Mouse (Mus musculus): ENCODE data around the gene Clec10a.
"Not testable (repeated sequence)": the region's sequence is repeated elsewhere in the genome, so short reads cannot be mapped to it uniquely, and the experiment has no call there.

The Clec10a gene

GRCm38 (mm10) chr11:70155897-70156296 is at the start of gene Clec10a:
Gene Clec10a, plus strand, starts transcription at chr11:70156197.
- not testable (repeated sequence) for DNase-seq

GRCm38 (mm10) chr11:70107085-70107484 is 48.9 kb upstream of the Clec10a start:
- DNase-seq: no peak

- DNase-seq: peak; percentile 20
These were observed 45.9 kb upstream of the Clec10a start for GRCm38 (mm10) chr11:70110146-70110545.

DNA sequence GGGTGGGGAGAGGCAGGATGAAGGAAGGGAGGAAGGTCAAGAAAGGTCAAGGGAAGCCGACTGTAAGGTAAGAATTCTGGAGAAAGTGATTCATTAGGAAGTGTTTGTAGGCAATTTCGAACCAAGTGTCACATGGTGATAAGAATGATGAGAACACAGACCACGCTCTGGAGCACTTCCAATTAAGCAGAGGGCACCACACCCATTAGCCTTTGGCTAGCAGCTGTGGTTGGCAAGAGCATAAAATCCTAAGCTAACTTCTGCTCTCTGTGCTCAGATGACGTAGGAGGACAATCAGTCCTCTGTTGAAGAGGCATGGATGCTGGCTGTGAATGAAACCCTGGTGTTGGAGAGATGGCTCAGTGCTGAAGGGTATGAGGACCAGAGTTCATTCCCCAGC is 41.4 kb upstream of the Clec10a start:
- DNase-seq: no peak

- DNase-seq: no peak
These were observed 40.1 kb upstream of the Clec10a start for GRCm38 (mm10) chr11:70115901-70116300.

DNA sequence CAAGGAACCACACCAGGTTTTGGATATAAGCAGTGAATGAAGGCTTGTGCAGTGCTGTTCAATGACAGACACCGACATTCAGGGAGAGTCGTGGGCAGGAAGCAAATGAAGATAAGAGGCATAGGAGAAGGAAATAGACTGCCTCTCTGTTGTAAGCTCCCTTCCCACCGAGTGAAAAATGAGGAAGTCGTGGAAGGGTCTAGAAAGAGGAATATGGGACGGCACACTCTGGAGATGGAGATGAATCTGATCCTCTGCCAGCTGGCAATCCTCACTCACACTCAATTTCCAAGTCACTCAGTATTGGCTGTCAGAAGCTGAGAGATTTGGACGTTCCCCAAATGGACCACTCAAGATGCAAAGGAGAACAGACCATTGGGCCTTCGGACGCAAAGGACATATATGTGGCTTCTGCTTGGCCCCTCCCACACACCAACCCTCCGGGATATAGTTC is 26.0 kb upstream of the Clec10a start, which contains the start of gene Mgl2:
Gene Mgl2, plus strand, starts transcription at position 404 of the 454 bp plus-strand sequence.
- no peak for DNase-seq

DNA sequence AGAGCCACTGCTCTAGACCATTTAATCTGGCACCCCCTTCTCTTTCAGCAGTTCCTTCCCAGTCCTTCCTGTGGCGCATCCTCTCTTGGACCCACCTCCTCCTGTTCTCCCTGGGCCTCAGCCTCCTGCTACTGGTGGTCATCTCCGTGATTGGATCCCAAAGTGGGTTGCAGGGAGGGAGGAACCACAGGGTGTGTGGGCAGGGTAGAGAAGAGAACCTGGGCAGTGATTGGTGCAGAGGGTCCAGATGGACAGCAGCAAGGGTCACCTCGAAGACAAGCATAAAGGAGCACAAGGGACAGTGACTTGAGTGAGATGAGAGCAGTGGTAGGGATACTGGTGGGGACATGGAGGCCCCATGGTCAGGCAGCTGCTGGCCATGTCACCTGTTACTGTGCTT is 21.0 kb upstream of the Clec10a start:
- DNase-seq: not testable (repeated sequence)

GRCm38 (mm10) chr11:70135925-70136324 is 20.1 kb upstream of the Clec10a start:
- DNase-seq: not testable (repeated sequence)

DNA sequence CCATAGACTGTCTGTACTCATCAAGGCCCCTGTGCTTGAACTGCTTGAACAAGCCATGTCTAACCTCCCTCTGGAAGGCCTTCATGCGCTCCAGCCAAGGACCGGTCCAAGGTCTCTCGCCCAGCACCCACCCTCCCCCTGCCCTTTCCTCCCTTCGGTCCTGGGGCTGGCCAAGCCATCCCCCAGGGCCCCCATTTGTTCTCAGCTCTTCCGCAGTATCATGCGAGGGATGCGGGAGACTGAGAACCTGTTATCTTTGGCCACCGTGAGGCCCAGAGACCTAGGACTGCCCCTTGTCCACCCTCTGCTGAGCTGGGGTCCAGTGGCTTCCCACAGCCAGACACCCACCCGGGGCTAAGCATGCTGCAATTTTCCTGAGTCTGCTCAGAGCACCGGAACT is 16.8 kb upstream of the Clec10a start:
- DNase-seq: no peak

GRCm38 (mm10) chr11:70151072-70151471 is 4.9 kb upstream of the Clec10a start:
- DNase-seq: no peak

DNA sequence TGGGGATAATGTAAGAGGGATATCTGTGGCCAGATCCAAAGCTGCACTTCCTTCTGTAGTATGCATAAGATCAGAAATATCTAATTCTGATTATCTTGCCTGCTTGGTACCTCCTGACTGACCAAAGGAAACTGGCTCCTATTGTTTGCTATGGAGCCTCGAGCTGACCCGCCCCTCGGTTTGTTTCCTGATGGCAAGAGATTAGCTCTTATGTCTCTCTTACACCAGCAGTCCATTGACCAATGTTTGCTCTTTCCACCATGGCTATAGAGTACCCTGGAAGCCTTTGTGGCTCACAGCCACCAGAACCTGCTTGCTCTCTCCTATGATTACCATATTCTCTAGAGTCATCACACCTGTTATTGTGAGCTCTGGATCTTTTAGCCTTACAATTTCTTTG is 6.3 kb downstream of the Clec10a start:
- no peak for DNase-seq

DNA sequence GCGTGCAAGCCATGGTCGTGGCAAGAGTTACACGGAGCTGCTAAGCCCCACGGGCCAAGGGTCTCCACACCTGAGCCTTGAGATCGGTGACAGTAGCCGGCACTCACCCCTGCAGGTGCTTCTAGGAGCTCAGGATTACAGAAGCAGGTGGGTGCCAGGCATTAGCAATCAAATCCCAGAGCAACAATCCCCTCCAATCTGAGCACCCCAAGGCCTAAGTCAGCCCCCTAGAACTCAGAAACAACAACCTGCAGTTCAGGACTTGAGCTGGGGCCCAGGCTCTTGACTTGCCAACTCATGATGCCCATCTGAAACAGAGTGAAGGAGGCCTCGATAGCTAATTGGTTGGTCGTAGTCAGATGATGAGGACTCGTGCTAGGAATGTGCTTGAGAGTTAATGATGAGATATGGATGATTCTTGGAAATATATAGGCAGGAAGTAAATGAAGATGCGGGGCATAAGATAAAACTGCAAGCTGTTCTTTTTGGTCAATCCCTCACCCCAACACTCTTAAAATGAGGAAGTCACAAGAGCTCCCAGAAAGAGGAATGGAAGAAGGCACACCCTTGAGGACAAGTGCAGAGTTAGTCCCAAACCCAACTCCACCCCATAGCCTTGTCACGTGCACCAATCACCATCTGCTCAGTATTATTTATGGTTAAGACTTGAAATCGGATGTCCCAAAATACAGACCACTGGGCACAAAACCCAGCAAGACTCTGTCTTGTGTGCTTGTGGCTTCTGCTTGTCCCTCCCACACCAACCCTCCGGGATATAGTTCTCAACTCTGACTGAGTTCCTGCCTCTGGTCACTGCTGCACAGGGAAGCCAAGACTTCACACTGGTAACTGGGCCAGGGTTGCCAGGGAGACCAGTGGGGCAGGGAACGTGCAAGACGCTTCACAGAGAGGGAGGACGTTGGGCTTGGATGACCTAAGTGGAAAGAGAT is 10.2 kb downstream of the Clec10a start:
- DNase-seq: no peak

DNA sequence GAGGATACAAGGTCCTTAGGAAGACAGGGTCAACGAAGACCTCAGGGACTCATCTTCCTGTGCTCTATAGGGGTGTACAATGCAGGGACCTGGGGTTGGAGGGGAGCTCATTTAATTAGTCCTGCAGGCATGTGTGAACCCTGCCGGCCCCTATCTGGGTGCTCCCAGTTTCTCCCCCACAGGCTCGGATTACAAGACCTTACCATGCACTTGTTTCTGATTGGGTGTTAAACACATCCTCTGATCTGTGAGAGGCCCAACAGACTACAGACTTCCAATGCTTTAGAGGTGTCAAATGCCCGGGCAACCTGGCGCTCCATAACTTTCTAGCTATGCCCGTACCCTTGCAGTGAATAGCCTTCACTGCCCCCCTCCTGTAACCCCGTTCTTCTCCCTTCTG is 12.1 kb downstream of the Clec10a start:
- DNase-seq: no peak

DNA sequence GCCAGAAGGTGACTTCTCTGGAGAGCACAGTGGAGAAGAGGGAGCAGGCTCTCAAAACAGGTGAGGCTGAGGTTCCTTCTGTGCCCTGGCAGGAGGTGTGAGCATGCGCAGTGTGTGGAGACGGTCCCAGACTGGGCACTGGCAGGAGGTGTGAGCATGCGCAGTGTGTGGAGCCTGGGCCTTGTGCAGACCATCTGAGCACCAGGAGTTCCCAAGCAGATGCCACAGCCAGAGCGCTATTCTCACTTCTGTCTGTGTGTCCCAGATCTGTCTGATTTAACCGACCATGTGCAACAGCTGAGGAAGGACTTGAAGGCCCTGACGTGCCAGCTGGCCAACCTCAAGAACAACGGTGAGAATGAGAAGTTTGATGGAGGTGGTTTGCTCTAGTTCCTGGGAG is 13.5 kb downstream of the Clec10a start:
- not testable (repeated sequence) for DNase-seq

DNA sequence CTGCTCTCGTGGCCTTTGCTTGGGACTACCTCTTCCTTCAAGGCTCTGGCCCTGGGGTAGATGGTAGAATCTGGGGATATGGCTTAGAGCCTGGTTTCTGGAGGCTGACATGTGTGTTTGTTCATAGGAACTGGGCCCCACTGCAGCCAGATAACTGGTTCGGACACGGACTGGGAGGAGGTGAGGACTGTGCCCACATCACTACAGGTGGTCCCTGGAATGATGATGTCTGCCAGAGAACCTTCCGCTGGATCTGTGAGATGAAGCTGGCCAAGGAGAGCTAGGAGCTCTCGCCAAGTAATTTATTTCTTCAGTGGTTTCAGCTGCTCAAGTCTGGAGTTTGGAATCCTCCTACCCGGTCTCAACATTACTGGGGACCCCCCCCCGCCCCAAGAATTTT is 14.3 kb downstream of the Clec10a start:
- DNase-seq: no peak

- no peak for DNase-seq
These were observed 15.2 kb downstream of the Clec10a start for GRCm38 (mm10) chr11:70171181-70171580.

GRCm38 (mm10) chr11:70171847-70172246 is 15.8 kb downstream of the Clec10a start:
- DNase-seq: no peak

- DNase-seq: peak; percentile 8
These were observed 16.3 kb downstream of the Clec10a start for GRCm38 (mm10) chr11:70172298-70172697.

DNA sequence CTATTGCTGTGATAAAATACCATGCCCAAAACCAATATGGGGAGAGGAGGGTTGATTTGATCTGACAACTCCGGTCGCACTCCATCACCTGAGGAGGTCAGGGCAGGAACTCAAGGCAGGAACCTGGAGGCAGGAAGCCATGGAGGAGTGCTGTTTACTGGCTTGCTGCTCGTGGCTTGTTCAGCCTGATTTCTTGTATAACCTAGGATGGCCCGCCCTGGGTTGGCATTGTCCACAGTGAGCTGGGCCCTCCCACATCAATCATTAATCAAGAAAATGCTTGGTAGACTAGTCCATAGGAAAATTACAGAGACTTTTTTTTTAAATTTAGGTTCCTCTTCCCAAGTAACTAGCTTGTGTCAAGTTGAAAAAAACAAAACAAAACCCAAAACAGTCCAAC is 18.5 kb downstream of the Clec10a start:
- DNase-seq: no peak

GRCm38 (mm10) chr11:70177647-70178046 is 21.6 kb downstream of the Clec10a start:
- DNase-seq: peak; percentile 20

DNA sequence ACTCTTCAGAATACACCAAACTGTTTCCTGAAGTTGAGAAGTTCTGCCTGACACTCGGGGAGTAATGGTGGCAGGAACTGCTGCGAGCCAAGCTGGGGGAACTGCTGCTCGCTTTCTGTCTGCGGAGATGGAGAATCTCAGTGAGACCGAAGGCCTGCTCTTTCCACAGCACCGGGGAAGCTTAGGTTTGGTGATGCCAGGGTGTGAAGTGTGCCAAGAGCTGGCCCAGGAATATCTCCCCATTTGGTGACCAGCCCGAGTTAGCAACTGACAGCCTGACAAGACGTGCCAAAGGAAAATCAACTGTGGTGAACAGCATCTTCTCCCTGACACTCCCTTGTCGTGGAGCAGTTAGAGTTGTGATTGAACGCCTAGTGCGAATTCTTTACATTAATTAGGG is 22.3 kb downstream of the Clec10a start:
- DNase-seq: no peak

- DNase-seq: no peak
These were observed 22.8 kb downstream of the Clec10a start for GRCm38 (mm10) chr11:70178756-70179155.

DNA sequence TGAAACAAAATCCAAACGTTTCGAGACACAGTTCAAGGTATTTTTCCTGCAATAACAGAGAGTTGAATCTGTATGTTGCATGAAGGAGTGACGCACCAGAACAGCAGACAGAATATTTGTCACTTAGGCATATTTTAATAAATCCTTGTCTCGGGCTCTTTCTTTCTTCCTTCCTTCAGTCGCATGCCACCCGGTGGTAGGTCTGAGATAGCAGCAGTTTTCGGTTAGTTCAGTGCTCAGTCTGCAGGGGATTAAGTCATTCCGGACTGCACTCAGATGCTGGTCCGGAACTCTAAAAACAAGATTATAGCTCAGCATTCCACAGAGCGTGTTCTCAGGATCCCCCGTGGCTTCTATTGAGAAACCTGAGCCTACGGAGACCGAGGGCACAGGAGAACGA is 23.4 kb downstream of the Clec10a start:
- DNase-seq: peak; percentile 33

DNA sequence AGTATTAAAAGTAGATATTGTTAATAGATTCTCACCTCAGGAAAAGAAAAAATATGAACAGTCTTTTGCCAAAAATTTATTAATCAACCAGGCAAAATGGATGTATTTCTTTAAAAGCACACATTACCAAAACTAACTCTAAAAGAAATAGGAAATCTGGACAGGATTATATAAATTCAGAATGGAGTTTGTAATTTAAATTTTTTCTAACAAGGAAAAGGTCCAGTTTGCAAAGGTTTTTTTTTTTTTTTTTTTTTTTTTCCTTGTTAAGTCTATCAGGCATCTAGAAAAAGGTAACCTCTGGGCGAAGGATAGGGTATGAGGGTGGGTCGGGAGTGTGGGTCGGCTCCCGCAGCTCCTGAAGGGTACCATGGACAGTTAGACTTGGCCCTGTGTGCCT is 24.5 kb downstream of the Clec10a start:
- DNase-seq: no peak

DNA sequence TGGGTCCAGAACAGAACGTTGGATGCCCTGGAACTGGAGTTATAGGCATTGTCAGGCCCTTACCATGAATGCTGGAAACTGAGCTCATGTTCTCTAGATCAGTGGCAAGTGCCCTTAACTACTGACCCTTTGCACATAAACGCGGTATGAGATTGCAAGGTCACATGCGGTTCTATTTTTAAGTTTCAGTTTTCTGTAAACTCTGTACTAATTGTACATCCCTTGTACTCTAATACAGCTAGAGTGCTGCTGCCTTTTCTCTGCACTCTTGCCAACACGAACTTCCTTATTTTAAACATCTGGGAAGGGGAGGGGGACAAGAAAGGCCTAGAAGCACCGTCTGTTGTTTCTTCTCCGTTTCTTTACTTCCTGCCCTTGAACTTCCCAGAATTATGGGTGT is 29.1 kb downstream of the Clec10a start:
- DNase-seq: no peak

Measured in right cerebral cortex, postnatal 4 days (tissue).